In genomic region chr19:43623913-43624312, GRCm38 (mm10) we compare ENCODE assay signal across 9 mouse cellular contexts. TPM values are rescaled to one million over a fixed set of nuclear protein-coding genes. Genes with fewer than 3 reads are reported as not detected.
DNase-seq lines count a peak whose midpoint lies in the region; ATAC-seq lines count a peak whose summit lies in the region.
"Had no signal": no experiment of that assay in that cellular context is flagged by ENCODE, and none has a peak within 500 bp of the region (broad histone marks: within the 10 kb centered on the region; RNA-seq: fewer than 3 reads in every experiment).

No protein-coding gene starts in this region.

- no peak overlapping the region for H3K4me3 ChIP-seq in neural tube, embryonic 11.5 days (ENCODE audit: low read depth, low read length)
- no peak overlapping the region for H3K4me3 ChIP-seq in neural tube, embryonic 15.5 days (replicated peaks)

- no peaks in the 10 kb centered on the region for H3K9me3 ChIP-seq in neural tube, embryonic 11.5 days (ENCODE audit: control insufficient read depth, low read length)
- H3K9me3 ChIP-seq in neural tube, embryonic 15.5 days (replicated peaks), result no peaks in the 10 kb centered on the region

- H3K4me2 ChIP-seq in neural tube, embryonic 11.5 days (ENCODE audit: low read depth), result no peak overlapping the region
- no peak overlapping the region for H3K4me2 ChIP-seq in neural tube, embryonic 15.5 days

- H3K27ac ChIP-seq in neural tube, embryonic 11.5 days (ENCODE audit: low read depth, low read length), result no peak overlapping the region
- H3K27ac ChIP-seq in neural tube, embryonic 15.5 days (replicated peaks), result no peak overlapping the region

- peaks cover 46% of the 10 kb centered on the region for H3K27me3 ChIP-seq in neural tube, embryonic 11.5 days (ENCODE audit: control insufficient read depth, insufficient read depth, low read length)
- H3K27me3 ChIP-seq in neural tube, embryonic 15.5 days (replicated peaks), result peaks cover 51% of the 10 kb centered on the region

- ATAC-seq in neural tube, embryonic 11.5 days (ENCODE audit: insufficient read depth, low FRiP score, low TSS enrichment), result no peak
- ATAC-seq in neural tube, embryonic 15.5 days (ENCODE audit: low FRiP score), result no peak

- no peaks in the 10 kb centered on the region for H3K36me3 ChIP-seq in neural tube, embryonic 11.5 days (ENCODE audit: control insufficient read depth, insufficient read depth, low read length)
- no peaks in the 10 kb centered on the region for H3K36me3 ChIP-seq in neural tube, embryonic 15.5 days

- DNase-seq in embryo, embryonic 10 days (ENCODE audit: low spot score), result peak; percentile 61
- DNase-seq in embryo, embryonic 9.5 days (ENCODE audit: extremely low spot score), result no peak
- peak; percentile 31 for DNase-seq in neural tube, embryonic 11.5 days (ENCODE audit: low spot score)
- peak; percentile 21 for DNase-seq in c-Kit-positive CD71-positive TER-119-negative erythroid progenitor cells, embryonic 14.5 days (ENCODE audit: low read depth)
- peak; percentile 68 to 79 for DNase-seq in kidney, postnatal 4 days
- DNase-seq in right cerebral cortex, postnatal 10 days (ENCODE audit: low spot score in 2 of 2), result peak; percentile 46 to 54
- DNase-seq in gastrocnemius, postnatal 4 days (ENCODE audit: low spot score in 2 of 2), result no peak

- peaks cover 6% of the 10 kb centered on the region; the same call in 1 of the 2 replicates for H3K4me1 ChIP-seq in neural tube, embryonic 11.5 days (ENCODE audit: control insufficient read depth, insufficient read depth, low read length)
- H3K4me1 ChIP-seq in neural tube, embryonic 15.5 days, result 0 out of 2 replicates have a peak, but pooled peaks cover 7% of the 10 kb centered on the region

- 52% methylated on average over 4 of the region's 4 CpGs for WGBS in neural tube, embryonic 11.5 days
- WGBS in neural tube, embryonic 15.5 days, result 46% methylated on average over 4 of the region's 4 CpGs

- H3K9ac ChIP-seq in neural tube, embryonic 11.5 days (ENCODE audit: low read length), result no peak overlapping the region
- no peak overlapping the region for H3K9ac ChIP-seq in neural tube, embryonic 15.5 days (replicated peaks)

RNA-seq across cellular contexts. Expression of gene Nkx2-3, which starts 11.8 kb away (rescaled TPM):
- 0.11 and 0.41 TPM in 2 replicates for polyA plus RNA-seq in neural tube, embryonic 11.5 days (2014; fragmentation: Nextera tagmentation; extraction: Ambion mirVana)
- polyA plus RNA-seq in neural tube, embryonic 15.5 days (2015; fragmentation: Nextera tagmentation; extraction: Ambion mirVana), result 5.5 TPM in 1 of 2 replicates, not detected in the other
- not detected for total RNA-seq in gastrocnemius, postnatal 4 days (2021)
- total RNA-seq: layer of hippocampus, adult 18-20 months had no signal

RNA-seq across cellular contexts. Expression of gene Slc25a28, which starts 50.8 kb away (rescaled TPM):
- 10.1 and 11.0 TPM in 2 replicates for polyA plus RNA-seq in neural tube, embryonic 11.5 days (2014; fragmentation: Nextera tagmentation; extraction: Ambion mirVana)
- polyA plus RNA-seq in neural tube, embryonic 15.5 days (2015; fragmentation: Nextera tagmentation; extraction: Ambion mirVana), result 16.2 and 16.5 TPM in 2 replicates
- 10 to 100 TPM; 20.9 to 24.8 TPM for total RNA-seq in gastrocnemius, postnatal 4 days (2021)

Comparison
In these comparisons a context has a peak if more than half of its experiments do, and no peak if none do; other contexts are left out.
1. DNase-seq: peak in embryo, embryonic 10 days (single experiment), neural tube, embryonic 11.5 days (single experiment), c-Kit-positive CD71-positive TER-119-negative erythroid progenitor cells, embryonic 14.5 days (single experiment), kidney, postnatal 4 days (2 of 2) and right cerebral cortex, postnatal 10 days (2 of 2); none in embryo, embryonic 9.5 days (single experiment) and gastrocnemius, postnatal 4 days (0 of 2).